Mouse (Mus musculus) erythroblast, embryonic 14.5 days (primary cell): ENCODE data around the gene Wfdc3. TPM values are rescaled to one million over a fixed set of nuclear protein-coding genes. Genes with fewer than 3 reads are reported as not detected.

Source experiments
- H3K27me3 ChIP-seq: 2 replicates; pipeline ENCODE4 v1.6.1; 2012; ENCODE audit warnings: inconsistent platforms; ENCODE audit not compliant: control insufficient read depth
- H3K36me3 ChIP-seq: 2 replicates; pipeline ENCODE4 v1.6.1; 2012; ENCODE audit warnings: mild to moderate bottlenecking, inconsistent platforms; ENCODE audit not compliant: control insufficient read depth
- H3K4me1 ChIP-seq: 2 replicates; pipeline ENCODE4 v1.6.1; 2012; ENCODE audit warnings: inconsistent platforms; ENCODE audit not compliant: control insufficient read depth
- H3K4me3 ChIP-seq: replicated peaks from 2 replicates; pipeline ENCODE3; 2012; ENCODE audit warnings: moderate library complexity, mild to moderate bottlenecking, inconsistent platforms
- H3K9me3 ChIP-seq: 2 replicates; pipeline ENCODE4 v1.6.1; 2012; ENCODE audit warnings: low read length, inconsistent platforms, mixed read lengths; ENCODE audit not compliant: control insufficient read depth
- GATA1 ChIP-seq: IDR thresholded peaks from 2 replicates; pipeline ENCODE4 v1.6.1; 2012; ENCODE audit warnings: low read length, inconsistent platforms, mixed read lengths
- TAL1 ChIP-seq: IDR thresholded peaks from 3 replicates; pipeline ENCODE4 v1.6.1; 2012; ENCODE audit warnings: low read length, inconsistent platforms, mixed read lengths
- polyA plus RNA-seq: library from polyadenylated mRNA; stranded (reverse); fragments of >175 nt; gene quantifications from 2 replicates; pipeline ENCODE4 v1.2.3, GENCODE M21; 2012

The Wfdc3 gene
- polyA plus RNA-seq, 1 experiment: 0.04 TPM

DNA sequence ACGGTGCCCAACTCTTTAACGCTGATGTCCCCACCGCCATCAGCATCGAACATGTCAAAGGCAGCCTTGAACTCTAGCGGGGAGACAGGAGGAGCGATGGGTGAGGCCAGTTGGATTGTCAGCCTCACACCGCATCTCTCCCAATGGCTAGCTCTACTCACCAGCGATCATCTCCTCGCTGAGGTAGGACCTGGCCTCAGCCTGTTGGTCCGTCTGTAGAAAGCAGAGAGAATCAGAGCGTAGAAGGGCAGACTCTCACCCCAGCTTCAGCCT lies 32.2 kb upstream of the Wfdc3 start:
- Histone ChIP-seq H3K36me3 (peaks cover 25% of the 10 kb centered on the region), H3K4me1 (peaks cover 38% of the 10 kb centered on the region), H3K4me3 (no peak overlapping the region), H3K9me3 (peaks cover 4% of the 10 kb centered on the region; the same call in 1 of the 2 replicates), H3K27me3 (peaks cover 66% of the 10 kb centered on the region)
- TF ChIP-seq GATA1: no peak
- no peak for TF ChIP-seq TAL1

DNA sequence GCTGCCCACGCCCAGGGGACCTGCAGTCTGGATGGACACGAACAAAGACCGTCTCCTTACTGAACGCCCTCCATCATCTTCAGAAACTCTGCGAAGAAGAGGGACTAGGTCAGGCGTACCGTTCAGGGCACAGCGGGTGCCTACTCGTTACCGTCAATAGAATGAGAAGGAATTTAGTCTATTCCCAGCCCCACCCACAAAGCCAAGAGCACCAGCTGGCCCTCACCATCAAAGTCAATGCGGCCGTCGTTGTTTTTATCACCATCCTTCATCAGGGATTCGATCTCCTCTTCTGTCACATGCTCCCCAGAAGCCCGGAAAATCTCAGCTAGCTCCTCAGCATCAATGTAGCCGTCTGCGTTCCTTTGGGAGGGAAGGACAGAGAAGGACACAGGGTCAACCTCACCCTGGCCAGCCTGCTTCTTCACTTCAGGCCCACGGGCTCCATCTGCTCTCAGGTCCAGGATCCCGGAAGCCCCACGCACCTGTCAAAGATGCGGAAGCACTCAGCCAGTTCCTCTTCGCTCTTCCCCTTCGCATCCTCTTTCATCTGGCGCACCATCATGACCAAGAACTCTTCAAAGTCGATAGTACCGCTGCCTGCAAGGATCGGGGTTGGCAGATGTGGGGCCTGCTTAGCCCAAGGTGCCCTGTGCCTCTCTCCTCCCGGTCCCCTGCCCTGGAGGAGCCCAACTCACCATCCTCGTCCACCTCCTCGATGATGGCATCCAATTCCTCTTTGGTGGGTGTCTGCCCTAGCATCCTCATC lies 31.7 kb upstream of the Wfdc3 start:
- H3K4me3 ChIP-seq: no peak overlapping the region

GRCm38 (mm10) chr2:164776801-164777200 lies 31.1 kb upstream of the Wfdc3 start:
- Histone ChIP-seq H3K4me1 (peaks cover 47% of the 10 kb centered on the region), H3K36me3 (peaks cover 36% of the 10 kb centered on the region), H3K9me3 (peaks cover 4% of the 10 kb centered on the region; the same call in 1 of the 2 replicates), H3K27me3 (peaks cover 55% of the 10 kb centered on the region), H3K4me3 (no peak overlapping the region)
- TF ChIP-seq TAL1: no peak
- no peak for TF ChIP-seq GATA1

More for the DNA sequence above, 31.7 kb upstream of the Wfdc3 start:
- Histone ChIP-seq H3K36me3 (peaks cover 30% of the 10 kb centered on the region), H3K27me3 (peaks cover 61% of the 10 kb centered on the region), H3K4me1 (peaks cover 43% of the 10 kb centered on the region), H3K9me3 (peaks cover 4% of the 10 kb centered on the region; the same call in 1 of the 2 replicates)
- TF ChIP-seq TAL1 (no peak), GATA1 (no peak)

- H3K27me3 ChIP-seq: peaks cover 49% of the 10 kb centered on the region
- H3K4me1 ChIP-seq: peaks cover 54% of the 10 kb centered on the region
- TF ChIP-seq TAL1 (no peak), GATA1 (no peak)
- H3K4me3 ChIP-seq: no peak overlapping the region
- H3K9me3 ChIP-seq: peaks cover 4% of the 10 kb centered on the region; the same call in 1 of the 2 replicates
- H3K36me3 ChIP-seq: peaks cover 43% of the 10 kb centered on the region
Observed at GRCm38 (mm10) chr2:164776130-164776529, 30.4 kb upstream of the Wfdc3 start.

- Histone ChIP-seq H3K9me3 (peaks cover 4% of the 10 kb centered on the region; the same call in 1 of the 2 replicates), H3K4me3 (peak overlapping the region; percentile 74), H3K36me3 (peaks cover 57% of the 10 kb centered on the region), H3K27me3 (peaks cover 32% of the 10 kb centered on the region), H3K4me1 (peaks cover 63% of the 10 kb centered on the region)
- peak; percentile 71 for TF ChIP-seq GATA1
- TF ChIP-seq TAL1: no peak
Observed at GRCm38 (mm10) chr2:164773989-164774364, 28.2 kb upstream of the Wfdc3 start.

GRCm38 (mm10) chr2:164773229-164773988 lies 27.7 kb upstream of the Wfdc3 start:
- Histone ChIP-seq H3K4me3 (peak overlapping the region; percentile 74), H3K9me3 (peaks cover 4% of the 10 kb centered on the region; the same call in 1 of the 2 replicates), H3K4me1 (peaks cover 64% of the 10 kb centered on the region), H3K27me3 (peaks cover 27% of the 10 kb centered on the region), H3K36me3 (peaks cover 59% of the 10 kb centered on the region)
- TF ChIP-seq GATA1 (no peak), TAL1 (no peak)

DNA sequence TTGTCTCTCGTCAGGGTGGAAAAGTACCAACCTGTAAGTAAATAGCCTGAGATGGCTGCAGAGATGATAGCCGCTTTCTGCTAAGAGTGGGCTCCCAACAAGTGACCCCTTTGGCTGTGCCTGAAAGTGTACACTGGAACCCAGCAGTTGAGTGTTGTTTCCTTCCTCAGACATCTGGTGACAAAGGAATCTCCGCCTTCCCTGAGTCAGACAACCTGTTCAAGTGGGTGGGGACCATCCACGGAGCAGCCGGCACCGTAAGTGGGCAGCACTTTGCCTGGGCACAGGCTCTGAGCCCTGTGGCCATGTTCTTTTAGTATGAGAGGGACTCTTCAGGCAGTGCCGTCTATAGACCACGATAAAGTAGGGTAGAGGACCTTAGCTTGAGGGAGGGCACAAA lies 25.4 kb upstream of the Wfdc3 start:
- Histone ChIP-seq H3K4me3 (peak overlapping the region; percentile 74), H3K9me3 (no peaks in the 10 kb centered on the region), H3K36me3 (peaks cover 82% of the 10 kb centered on the region), H3K4me1 (peaks cover 69% of the 10 kb centered on the region), H3K27me3 (peaks cover 4% of the 10 kb centered on the region)
- no peak for TF ChIP-seq TAL1
- no peak for TF ChIP-seq GATA1

- Histone ChIP-seq H3K4me1 (peaks cover 72% of the 10 kb centered on the region), H3K27me3 (no peaks in the 10 kb centered on the region), H3K36me3 (peaks cover 88% of the 10 kb centered on the region)
Observed at GRCm38 (mm10) chr2:164770279-164770678, 24.5 kb upstream of the Wfdc3 start.

More at GRCm38 (mm10) chr2:164770279-164770678, 24.5 kb upstream of the Wfdc3 start:
- TF ChIP-seq TAL1: no peak
- peak; percentile 53; the same call in 1 of the 2 replicates for TF ChIP-seq GATA1
- Histone ChIP-seq H3K4me3 (peak overlapping the region; percentile 74), H3K9me3 (no peaks in the 10 kb centered on the region)
